Mouse (Mus musculus): ENCODE results near the gene Chst15.

DNA sequence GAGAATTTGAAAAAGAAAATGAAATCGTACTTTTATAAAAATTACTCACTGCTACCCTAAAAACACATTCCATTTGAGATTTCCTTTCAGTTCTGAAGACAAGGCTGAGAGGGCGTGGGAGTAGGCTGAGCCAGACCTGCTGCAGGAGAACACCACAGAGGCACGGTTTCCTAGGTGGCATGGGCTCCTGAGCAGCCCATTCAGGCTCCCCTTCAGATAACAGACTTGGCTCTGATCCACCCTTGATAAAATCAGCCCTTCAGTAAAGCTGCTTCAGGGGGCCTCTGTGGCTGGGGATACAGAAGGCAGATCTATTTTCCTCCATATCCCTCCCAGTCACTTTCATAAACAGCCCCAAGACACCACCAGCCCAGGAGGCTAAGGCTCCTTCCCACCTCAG, 19.8 kb upstream of the Chst15 start:
- TF ChIP-seq CTCF (IDR thresholded peaks at IDR 0.05; ENCODE audit: control insufficient read depth, insufficient read depth, insufficient replicate concordance, low read depth, low read length) (no peak), POLR2A (IDR thresholded peaks at IDR 0.05; ENCODE audit: control insufficient read depth, low read depth, low read length) (no peak)
